Mouse (Mus musculus) megakaryocyte, embryonic 14.5 days (primary cell): Measurements from ENCODE around the gene Copz1.

Experiments
- FLI1 ChIP-seq: IDR thresholded peaks from 2 replicates; pipeline ENCODE4 v1.6.1; 2012; ENCODE audit warnings: low read length, inconsistent platforms, mixed read lengths
- GATA1 ChIP-seq: IDR thresholded peaks from 3 replicates; pipeline ENCODE4 v1.6.1; 2012; ENCODE audit warnings: mixed read lengths, low read length, inconsistent platforms, borderline replicate concordance

GRCm38 (mm10) chr15:103317731-103318130 is 45.2 kb downstream of the Copz1 start:
- TF ChIP-seq GATA1 (no peak), FLI1 (no peak)
